Mouse (Mus musculus) erythroblast, adult 5-6 weeks (primary cell): ENCODE results near the gene 2410002F23Rik. TPM values are rescaled to one million over a fixed set of nuclear protein-coding genes. Genes with fewer than 3 reads are reported as not detected.

Experiments
- total RNA-seq, 2 experiments: library from RNA; stranded (forward) in 1 of 2; stranded (reverse) in 1 of 2; fragments of 150-400 nt in 1 of 2; fragments of 200-764, 138-1000 nt in 1 of 2; gene quantifications; 2 replicates each; pipeline versions ENCODE4 v1.2.3 to v1.2.4; 2015 to 2017; ENCODE audit warnings: low replicate concordance in 2 of 2

The 2410002F23Rik gene
- total RNA-seq, 2 experiments from 2014 or later = 7.8 to 9.8 TPM

Other genes starting within 250 kb of the 2410002F23Rik start
- not detected in 2 replicates for gene Klk1b26, start 234.6 kb upstream of the 2410002F23Rik start, total RNA-seq (2015; ENCODE audit: low replicate concordance)
- gene Klk1b26, start 234.6 kb upstream of the 2410002F23Rik start, total RNA-seq (2017; ENCODE audit: low replicate concordance) = not detected in 2 replicates
- not detected in 2 replicates for gene Klk1b27, start 194.4 kb upstream of the 2410002F23Rik start, total RNA-seq (2015; ENCODE audit: low replicate concordance)
- not detected in 2 replicates for gene Klk1b27, start 194.4 kb upstream of the 2410002F23Rik start, total RNA-seq (2017; ENCODE audit: low replicate concordance)
- not detected in 2 replicates for gene Klk1b21, start 144.4 kb upstream of the 2410002F23Rik start, total RNA-seq (2015; ENCODE audit: low replicate concordance)
- not detected in 2 replicates for gene Klk1b21, start 144.4 kb upstream of the 2410002F23Rik start, total RNA-seq (2017; ENCODE audit: low replicate concordance)
- gene Klk1b22, start 134.0 kb upstream of the 2410002F23Rik start, total RNA-seq (2015; ENCODE audit: low replicate concordance) = not detected in 2 replicates
- gene Klk1b22, start 134.0 kb upstream of the 2410002F23Rik start, total RNA-seq (2017; ENCODE audit: low replicate concordance) = not detected in 2 replicates
- not detected in 2 replicates for gene Klk1b16, start 110.0 kb upstream of the 2410002F23Rik start, total RNA-seq (2015; ENCODE audit: low replicate concordance)
- gene Klk1b16, start 110.0 kb upstream of the 2410002F23Rik start, total RNA-seq (2017; ENCODE audit: low replicate concordance) = not detected in 2 replicates
- not detected in 2 replicates for gene Klk1b24, start 58.5 kb upstream of the 2410002F23Rik start, total RNA-seq (2015; ENCODE audit: low replicate concordance)
- gene Klk1b24, start 58.5 kb upstream of the 2410002F23Rik start, total RNA-seq (2017; ENCODE audit: low replicate concordance) = not detected in 2 replicates
- not detected in 2 replicates for gene Klk1b3, start 48.5 kb upstream of the 2410002F23Rik start, total RNA-seq (2015; ENCODE audit: low replicate concordance)
- not detected in 2 replicates for gene Klk1b3, start 48.5 kb upstream of the 2410002F23Rik start, total RNA-seq (2017; ENCODE audit: low replicate concordance)
- not detected in 2 replicates for gene Klk1b4, start 39.3 kb upstream of the 2410002F23Rik start, total RNA-seq (2015; ENCODE audit: low replicate concordance)
- gene Klk1b4, start 39.3 kb upstream of the 2410002F23Rik start, total RNA-seq (2017; ENCODE audit: low replicate concordance) = not detected in 2 replicates
- gene Klk1b5, start 30.8 kb upstream of the 2410002F23Rik start, total RNA-seq (2015; ENCODE audit: low replicate concordance) = not detected in 2 replicates
- not detected in 2 replicates for gene Klk1b5, start 30.8 kb upstream of the 2410002F23Rik start, total RNA-seq (2017; ENCODE audit: low replicate concordance)
- not detected in 2 replicates for gene Klk1, start 21.4 kb upstream of the 2410002F23Rik start, total RNA-seq (2015; ENCODE audit: low replicate concordance)
- gene Klk1, start 21.4 kb upstream of the 2410002F23Rik start, total RNA-seq (2017; ENCODE audit: low replicate concordance) = not detected in 2 replicates
- not detected in 2 replicates for gene Gm36864, start 10.5 kb upstream of the 2410002F23Rik start, total RNA-seq (2015; ENCODE audit: low replicate concordance)
- not detected in 2 replicates for gene Gm36864, start 10.5 kb upstream of the 2410002F23Rik start, total RNA-seq (2017; ENCODE audit: low replicate concordance)
- gene 1700028J19Rik, start within 50 bp of the 2410002F23Rik start, total RNA-seq (2015; ENCODE audit: low replicate concordance) = not detected in 2 replicates
- 0.70 TPM in 1 of 2 replicates, not detected in the other for gene 1700028J19Rik, start within 50 bp of the 2410002F23Rik start, total RNA-seq (2017; ENCODE audit: low replicate concordance)
- not detected in 2 replicates for gene Acp4, start 10.7 kb downstream of the 2410002F23Rik start, total RNA-seq (2015; ENCODE audit: low replicate concordance)
- not detected in 2 replicates for gene Acp4, start 10.7 kb downstream of the 2410002F23Rik start, total RNA-seq (2017; ENCODE audit: low replicate concordance)
- not detected in 2 replicates for gene Gm15517, start 14.7 kb downstream of the 2410002F23Rik start, total RNA-seq (2015; ENCODE audit: low replicate concordance)
- gene Gm15517, start 14.7 kb downstream of the 2410002F23Rik start, total RNA-seq (2017; ENCODE audit: low replicate concordance) = not detected in 2 replicates
- gene Clec11a, start 60.2 kb downstream of the 2410002F23Rik start, total RNA-seq (2015; ENCODE audit: low replicate concordance) = 0.19 and 0.63 TPM in 2 replicates
- gene Clec11a, start 60.2 kb downstream of the 2410002F23Rik start, total RNA-seq (2017; ENCODE audit: low replicate concordance) = 0.28 and 1.0 TPM in 2 replicates
- not detected in 2 replicates for gene Shank1, start 63.5 kb downstream of the 2410002F23Rik start, total RNA-seq (2015; ENCODE audit: low replicate concordance)
- gene Shank1, start 63.5 kb downstream of the 2410002F23Rik start, total RNA-seq (2017; ENCODE audit: low replicate concordance) = not detected in 2 replicates
- not detected in 2 replicates for gene Syt3, start 137.4 kb downstream of the 2410002F23Rik start, total RNA-seq (2015; ENCODE audit: low replicate concordance)
- not detected in 2 replicates for gene Syt3, start 137.4 kb downstream of the 2410002F23Rik start, total RNA-seq (2017; ENCODE audit: low replicate concordance)
- gene 1700008O03Rik, start 139.1 kb downstream of the 2410002F23Rik start, total RNA-seq (2015; ENCODE audit: low replicate concordance) = not detected in 2 replicates
- not detected in 2 replicates for gene 1700008O03Rik, start 139.1 kb downstream of the 2410002F23Rik start, total RNA-seq (2017; ENCODE audit: low replicate concordance)
- not detected in 2 replicates for gene Lrrc4b, start 182.3 kb downstream of the 2410002F23Rik start, total RNA-seq (2015; ENCODE audit: low replicate concordance)
- gene Lrrc4b, start 182.3 kb downstream of the 2410002F23Rik start, total RNA-seq (2017; ENCODE audit: low replicate concordance) = not detected in 2 replicates
- not detected in 2 replicates for gene Aspdh, start 218.7 kb downstream of the 2410002F23Rik start, total RNA-seq (2015; ENCODE audit: low replicate concordance)
- not detected in 2 replicates for gene Aspdh, start 218.7 kb downstream of the 2410002F23Rik start, total RNA-seq (2017; ENCODE audit: low replicate concordance)
- 6.7 and 43.7 TPM in 2 replicates for gene Josd2, start 221.3 kb downstream of the 2410002F23Rik start, total RNA-seq (2015; ENCODE audit: low replicate concordance)
- 33.7 and 59.7 TPM in 2 replicates for gene Josd2, start 221.3 kb downstream of the 2410002F23Rik start, total RNA-seq (2017; ENCODE audit: low replicate concordance)
- gene Emc10, start 249.8 kb downstream of the 2410002F23Rik start, total RNA-seq (2015; ENCODE audit: low replicate concordance) = 17.9 and 19.2 TPM in 2 replicates
- gene Emc10, start 249.8 kb downstream of the 2410002F23Rik start, total RNA-seq (2017; ENCODE audit: low replicate concordance) = 12.4 and 13.4 TPM in 2 replicates
- not detected in 2 replicates for gene Fam71e1, start 249.9 kb downstream of the 2410002F23Rik start, total RNA-seq (2015; ENCODE audit: low replicate concordance)
- not detected in 2 replicates for gene Fam71e1, start 249.9 kb downstream of the 2410002F23Rik start, total RNA-seq (2017; ENCODE audit: low replicate concordance)